Mouse (Mus musculus): Measurements from ENCODE around the gene Cst12. TPM values are rescaled to one million over a fixed set of nuclear protein-coding genes. Genes with fewer than 3 reads are reported as not detected.
"Not testable (repeated sequence)": the region's sequence is repeated elsewhere in the genome, so short reads cannot be mapped to it uniquely, and the experiment has no call there.

Gene Cst12
- total RNA-seq (2022) = not detected

- no peak for DNase-seq
Measured at GRCm38 (mm10) chr2:148789142-148789541, at the start of gene Cst12. Gene Cst12 (plus strand): TSS chr2:148789361.

DNA sequence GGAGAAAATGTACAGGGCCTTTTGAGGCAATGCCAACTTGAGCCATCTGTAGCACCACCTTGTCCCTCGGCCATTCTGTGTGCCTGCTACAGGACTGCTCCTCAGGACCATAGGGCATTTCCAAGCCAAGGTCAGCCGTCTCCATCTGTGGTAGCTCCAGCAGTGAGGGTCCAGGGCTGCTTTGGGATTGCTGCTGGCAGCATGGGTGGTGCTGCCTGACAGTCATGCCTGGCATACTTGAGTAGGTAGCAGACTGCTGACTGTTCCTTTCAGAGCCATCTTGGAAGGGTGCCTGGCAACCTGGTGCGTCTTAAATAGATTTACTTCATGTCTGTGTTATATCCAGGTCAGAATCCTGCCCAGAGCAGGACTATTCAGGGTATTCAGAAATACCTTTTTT is 46.2 kb upstream of the Cst12 start:
- DNase-seq = no peak

DNA sequence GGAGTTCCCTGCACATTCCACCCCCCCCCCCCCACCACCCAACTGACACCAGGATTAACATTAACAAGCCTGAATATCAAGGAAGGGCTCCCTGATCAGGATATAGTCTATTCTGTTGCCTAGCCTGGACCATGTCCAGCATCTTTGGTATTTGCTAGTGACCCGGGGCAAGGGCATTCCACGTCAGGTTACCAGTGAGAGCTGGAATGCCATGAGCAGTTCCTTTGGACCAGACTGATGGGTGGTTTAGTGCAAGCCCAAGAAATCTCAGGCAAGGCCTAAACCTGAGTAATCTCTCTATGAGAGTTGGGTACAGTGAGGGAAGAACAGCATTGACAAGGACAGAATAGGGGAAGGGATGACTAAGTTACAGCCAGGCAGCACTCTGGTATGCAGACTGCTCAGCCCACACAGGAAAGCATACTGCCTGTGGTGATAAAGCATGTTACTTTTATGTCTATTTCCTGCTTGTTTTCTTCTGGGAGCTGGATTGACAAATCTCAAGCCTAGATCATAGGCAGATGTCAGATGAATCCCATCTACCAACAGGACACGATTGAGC is 45.2 kb upstream of the Cst12 start:
- DNase-seq = no peak

GRCm38 (mm10) chr2:148750058-148750457 is 39.1 kb upstream of the Cst12 start, which contains the start of gene Cstl1:
Gene Cstl1 (plus strand): TSS chr2:148750358.
- no peak for DNase-seq

DNA sequence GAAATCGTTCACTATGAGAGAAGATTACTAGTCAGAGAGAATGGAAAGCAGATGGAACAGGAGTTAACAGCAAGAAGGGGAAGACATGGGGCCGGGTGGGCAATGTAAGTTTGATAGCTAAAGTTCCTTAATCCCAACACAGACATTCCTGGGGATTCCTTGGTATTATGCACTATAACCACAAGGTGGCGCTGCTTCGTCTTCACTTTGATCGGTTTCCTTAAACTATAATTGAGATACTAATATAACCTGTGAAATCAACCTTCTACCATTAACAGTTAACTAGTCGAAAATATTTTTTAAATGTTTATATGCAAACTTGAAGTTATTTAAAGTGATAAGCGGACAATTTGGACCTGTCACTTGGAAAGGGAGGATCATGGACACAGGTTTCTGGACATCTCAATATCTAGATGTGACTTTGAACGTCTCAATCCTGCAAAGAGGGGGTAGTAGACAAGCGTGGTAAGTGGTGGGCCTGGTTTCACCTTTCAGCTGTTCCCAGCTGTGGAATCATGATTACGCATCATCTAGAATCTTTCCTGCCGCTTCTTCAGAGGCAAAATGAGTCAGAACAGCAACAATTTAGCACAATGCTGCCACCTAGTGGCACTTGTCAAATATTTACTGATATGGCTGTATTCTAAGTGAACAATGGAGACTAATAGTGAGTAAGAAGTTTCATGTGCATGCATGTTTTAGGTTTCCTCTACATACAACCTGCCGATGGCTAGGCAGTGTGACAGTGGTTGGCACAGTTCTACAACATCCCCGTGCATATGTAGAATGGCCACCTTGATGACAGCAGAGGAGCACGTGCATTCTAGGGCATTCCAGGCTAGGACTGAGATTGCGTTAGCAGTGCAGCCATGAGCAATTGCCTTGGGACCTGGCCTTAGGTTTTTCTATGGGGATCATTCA is 37.0 kb upstream of the Cst12 start:
- DNase-seq = peak; percentile 50

- DNase-seq = no peak
Measured at GRCm38 (mm10) chr2:148754310-148754846, 34.8 kb upstream of the Cst12 start.

DNA sequence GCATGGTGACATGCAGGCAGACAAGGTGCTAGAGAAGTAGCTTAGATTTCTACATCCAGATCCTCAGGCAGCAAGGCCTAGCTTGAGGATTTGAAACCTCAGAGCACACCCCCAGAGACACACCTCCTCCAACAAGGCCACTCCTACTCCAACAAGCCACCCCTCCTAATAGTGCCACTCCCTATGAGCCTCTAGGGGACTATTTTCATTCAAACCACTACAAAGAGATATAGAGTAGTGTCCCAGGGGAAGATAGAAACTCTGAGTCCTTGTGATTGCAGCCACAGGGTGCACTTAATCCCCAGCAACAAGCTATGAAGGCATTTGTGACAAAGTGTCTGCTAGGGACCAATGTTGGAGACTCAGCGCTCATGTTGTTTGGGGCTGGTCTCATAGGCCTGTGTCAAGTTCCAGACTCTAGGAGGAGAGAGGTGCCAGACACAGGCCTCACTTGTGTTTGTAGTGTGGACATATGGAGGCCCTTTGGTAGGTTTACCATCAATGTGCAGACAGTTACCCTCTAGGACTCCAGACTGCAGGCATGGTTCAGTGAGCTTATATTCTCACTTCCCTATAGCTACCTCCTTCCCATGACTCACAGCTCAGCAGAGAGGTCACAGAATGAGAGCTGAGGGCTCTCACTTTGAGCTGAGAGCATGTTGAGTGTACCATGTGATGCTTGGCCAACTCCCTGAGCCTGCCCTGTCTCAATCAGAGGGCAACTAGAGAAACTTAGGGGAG is 25.3 kb upstream of the Cst12 start:
- no peak for DNase-seq

- DNase-seq = not testable (repeated sequence)
Measured at GRCm38 (mm10) chr2:148771397-148771796, 17.8 kb upstream of the Cst12 start, which contains the start of gene Cst11. Gene Cst11 (minus strand): TSS chr2:148771497.

- no peak for DNase-seq
Measured at GRCm38 (mm10) chr2:148781709-148782108, 7.5 kb upstream of the Cst12 start, which contains the start of gene 8030411F24Rik. Gene 8030411F24Rik (plus strand): TSS chr2:148782009.

DNA sequence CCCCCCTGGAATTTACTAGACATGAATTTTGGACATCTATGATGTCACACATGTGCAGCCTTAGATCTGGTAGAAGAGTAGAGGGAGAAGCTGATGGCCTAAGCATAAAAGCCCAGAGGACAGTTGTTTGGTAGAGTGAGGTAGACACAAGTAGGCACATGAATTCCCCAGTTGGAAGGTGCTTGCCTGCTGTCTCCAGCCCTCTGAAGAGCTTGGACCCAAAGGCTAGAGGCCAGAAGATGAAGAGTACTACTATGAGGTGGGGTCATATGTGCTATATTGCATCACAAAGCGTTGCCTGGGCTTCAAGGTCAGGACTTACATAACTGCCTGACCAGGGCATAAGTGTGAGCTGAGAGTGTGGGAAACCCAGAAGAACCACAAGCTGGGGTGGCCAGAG is 9.3 kb downstream of the Cst12 start, which contains the start of gene Cst8:
Gene Cst8 (plus strand): TSS at position 301 of the 400 bp plus-strand sequence.
- peak; percentile 17 for DNase-seq

- no peak for DNase-seq
Measured at GRCm38 (mm10) chr2:148801491-148801921, 12.3 kb downstream of the Cst12 start.

DNA sequence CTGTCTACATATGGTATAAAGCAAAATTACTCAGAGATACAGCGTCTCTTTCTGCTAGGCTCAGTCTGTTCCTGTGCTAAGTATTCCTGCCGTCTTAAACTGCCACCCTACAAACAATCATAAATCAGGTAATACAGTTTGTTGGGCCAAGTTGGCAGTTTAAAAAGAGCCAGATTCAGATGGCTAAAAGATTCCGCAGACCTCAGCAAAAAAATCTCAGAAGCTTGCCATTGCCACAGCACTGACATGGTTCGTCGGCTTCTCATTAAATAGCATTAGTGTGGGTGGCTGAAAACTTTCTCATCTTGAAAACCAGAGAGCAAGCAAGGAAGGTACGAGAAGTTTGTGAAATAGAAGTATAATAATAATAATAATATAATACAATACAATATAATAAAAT is 17.5 kb downstream of the Cst12 start:
- no peak for DNase-seq

DNA sequence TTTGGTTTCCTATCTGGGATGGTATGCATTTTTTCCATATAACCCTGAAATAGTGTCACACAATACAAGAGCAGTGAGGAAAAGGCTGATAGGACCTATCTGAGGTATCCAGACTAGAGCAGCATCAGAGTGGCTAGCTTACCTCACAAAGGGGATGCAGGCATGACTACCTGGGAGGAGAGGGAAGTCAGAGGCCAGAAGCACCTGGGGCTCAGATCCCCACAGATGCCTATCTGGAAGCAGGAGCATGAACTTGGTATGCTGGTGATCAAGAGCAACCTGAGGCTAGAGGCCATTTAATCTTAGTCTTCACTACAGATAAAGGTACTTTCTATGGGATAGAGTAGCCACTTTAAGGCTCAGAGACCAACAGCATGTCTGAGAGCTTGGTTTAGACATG is 30.7 kb downstream of the Cst12 start, which contains the start of gene Cst13:
Gene Cst13 (plus strand): TSS at position 173 of the 400 bp plus-strand sequence.
- no peak for DNase-seq

- DNase-seq = no peak
Measured at GRCm38 (mm10) chr2:148825986-148826385, 36.8 kb downstream of the Cst12 start.

DNA sequence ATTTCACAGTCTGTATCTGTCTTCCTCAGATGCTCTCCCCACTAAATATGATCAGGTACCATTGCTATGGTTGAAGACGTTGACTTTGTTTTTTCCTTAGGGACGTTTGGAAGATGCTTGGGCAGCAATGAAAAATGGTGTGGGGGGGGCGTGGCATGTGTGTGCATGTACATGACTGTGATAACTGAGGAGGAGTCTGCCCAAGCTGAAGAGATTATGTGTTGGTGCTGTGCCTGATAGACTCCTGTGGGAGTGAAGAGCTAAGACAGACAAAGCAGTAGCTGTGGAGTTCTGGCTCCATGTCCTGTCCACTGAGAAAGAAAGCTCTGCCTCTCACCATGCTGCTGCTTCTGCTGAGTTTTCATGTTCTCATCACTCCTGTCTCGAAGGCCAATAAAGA is 45.8 kb downstream of the Cst12 start, which contains the start of gene Cst9:
Gene Cst9 (plus strand): TSS at position 236 of the 400 bp plus-strand sequence.
- no peak for DNase-seq

DNA sequence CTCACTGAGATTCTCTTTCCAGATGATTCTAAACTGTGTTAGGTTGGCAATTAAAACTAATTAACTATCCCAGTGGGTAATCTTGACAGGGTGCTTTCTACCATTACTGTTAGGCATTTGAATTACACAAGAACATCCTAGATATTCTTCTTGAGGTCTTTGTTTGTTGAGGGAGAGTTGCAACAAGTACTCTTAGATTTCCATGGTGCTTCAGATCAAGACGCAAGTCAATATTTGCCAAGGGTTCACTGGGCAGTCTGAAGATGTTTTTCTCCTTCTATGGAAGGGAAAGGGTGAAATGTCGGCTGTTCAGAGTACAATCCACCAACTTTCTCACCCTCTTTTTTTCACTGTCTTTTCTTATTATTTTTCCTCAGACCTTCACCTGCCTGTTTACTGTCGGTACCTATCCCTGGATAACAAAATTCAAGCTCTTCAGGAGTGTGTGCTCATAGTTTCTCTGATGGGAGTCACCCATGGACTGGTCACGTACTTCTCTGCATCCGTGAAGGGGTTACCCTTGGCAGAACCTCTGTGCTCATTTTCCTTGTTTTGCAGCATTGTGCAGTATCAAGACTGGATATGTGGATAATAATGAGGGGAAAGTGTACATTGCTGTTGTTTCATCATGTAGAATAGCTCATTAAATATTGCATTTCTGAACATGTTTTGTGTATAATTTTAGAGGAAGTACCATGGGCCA is 49.1 kb downstream of the Cst12 start:
- no peak for DNase-seq

DNA sequence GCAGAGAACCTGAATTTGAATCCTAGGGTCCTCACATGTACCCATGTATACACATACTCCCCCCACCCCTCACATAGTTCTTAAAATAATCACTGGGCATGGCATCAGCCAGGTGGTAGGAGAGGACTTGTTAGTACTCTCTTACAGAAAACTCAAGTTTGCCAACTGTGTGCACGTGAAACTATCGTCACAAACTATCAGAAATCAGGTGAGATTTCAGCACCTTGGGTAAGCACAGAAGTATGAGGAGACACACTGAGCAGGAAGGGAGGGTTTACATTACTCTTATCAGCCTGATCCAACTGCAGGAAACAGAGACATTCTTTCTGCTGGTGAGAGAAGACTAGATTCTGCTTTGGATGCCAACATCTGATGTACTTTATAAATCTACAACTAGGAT is 50.1 kb downstream of the Cst12 start:
- no peak for DNase-seq
